ENCODE assay signal across 8 mouse cellular contexts in genomic region chr1:171477758-171478545, GRCm38 (mm10). TPM values are rescaled to one million over a fixed set of nuclear protein-coding genes. Genes with fewer than 3 reads are reported as not detected.
A peak's percentile ranks its signal among the peaks of the same experiment; 100 is the strongest.
DNase-seq lines count a peak whose midpoint lies in the region; ATAC-seq lines count a peak whose summit lies in the region.

No protein-coding gene starts in this region.

- peak overlapping the region; percentile 54 for H3K4me2 ChIP-seq in heart, embryonic 11.5 days
- H3K4me2 ChIP-seq in hindbrain, embryonic 15.5 days = peak overlapping the region; percentile 46
- H3K4me2 ChIP-seq in liver, embryonic 13.5 days = peak overlapping the region; percentile 48

- H3K4me3 ChIP-seq in heart, embryonic 11.5 days (ENCODE audit: low read depth, low read length) = peak overlapping the region; percentile 29
- peak overlapping the region; percentile 47 for H3K4me3 ChIP-seq in brown adipose tissue, adult 24 weeks (ENCODE audit: insufficient read depth, low read depth, low read length)
- H3K4me3 ChIP-seq in hindbrain, embryonic 15.5 days = peak overlapping the region; percentile 27
- peak overlapping the region; percentile 39 for H3K4me3 ChIP-seq in liver, embryonic 13.5 days (replicated peaks)

- peaks cover under 1% of the 10 kb centered on the region; the same call in 1 of the 2 replicates for H3K9me3 ChIP-seq in heart, embryonic 11.5 days (replicated peaks; ENCODE audit: control insufficient read depth, low read length)
- H3K9me3 ChIP-seq in hindbrain, embryonic 15.5 days = peaks cover 3% of the 10 kb centered on the region; the same call in 1 of the 2 replicates
- peaks cover 4% of the 10 kb centered on the region for H3K9me3 ChIP-seq in liver, embryonic 13.5 days (replicated peaks)

- no peaks in the 10 kb centered on the region for H3K4me1 ChIP-seq in heart, embryonic 11.5 days (ENCODE audit: control insufficient read depth, insufficient read depth, low read length)
- H3K4me1 ChIP-seq in brown adipose tissue, adult 24 weeks (ENCODE audit: control insufficient read depth, insufficient read depth, insufficient read length, low read length) = no peaks in the 10 kb centered on the region
- H3K4me1 ChIP-seq in hindbrain, embryonic 15.5 days (replicated peaks) = no peaks in the 10 kb centered on the region
- H3K4me1 ChIP-seq in liver, embryonic 13.5 days (replicated peaks) = peaks cover 11% of the 10 kb centered on the region

- no peak overlapping the region for H3K27ac ChIP-seq in heart, embryonic 11.5 days (ENCODE audit: low read depth, low read length)
- no peak overlapping the region for H3K27ac ChIP-seq in brown adipose tissue, adult 24 weeks (replicated peaks; ENCODE audit: low read depth, low read length)
- H3K27ac ChIP-seq in hindbrain, embryonic 15.5 days (replicated peaks) = peak overlapping the region; percentile 38; the same call in 1 of the 2 replicates
- no peak overlapping the region for H3K27ac ChIP-seq in liver, embryonic 13.5 days

- peak overlapping the region; percentile 34 for H3K9ac ChIP-seq in heart, embryonic 11.5 days (ENCODE audit: low read depth, low read length)
- H3K9ac ChIP-seq in hindbrain, embryonic 15.5 days = no peak overlapping the region
- H3K9ac ChIP-seq in liver, embryonic 13.5 days = peak overlapping the region; percentile 49

- ATAC-seq in heart, embryonic 11.5 days (replicated peaks; ENCODE audit: insufficient number of reproducible peaks, low FRiP score, low TSS enrichment) = 0 out of 2 replicates have a peak, but pooled peaks have one; percentile 39
- peak; percentile 59; the same call in 1 of the 2 replicates for ATAC-seq in hindbrain, embryonic 15.5 days (ENCODE audit: low FRiP score, low read depth)
- peak; percentile 65 for ATAC-seq in liver, embryonic 13.5 days (ENCODE audit: low read depth)

- DNase-seq in heart, postnatal 25 days (ENCODE audit: low spot score) = no peak
- peak; percentile 39 for DNase-seq in liver, embryonic 13.5 days
- peak; percentile 57 for DNase-seq in naive thymus-derived CD4-positive, alpha-beta T cell, adult 2 months (ENCODE audit: low read depth)
- DNase-seq in right cerebral cortex, adult 2 months (ENCODE audit: low spot score in 2 of 2) = no peak
- no peak for DNase-seq in spleen, postnatal 36 days (ENCODE audit: low spot score in 2 of 2)

- H3K27me3 ChIP-seq in heart, embryonic 11.5 days (ENCODE audit: control insufficient read depth, insufficient read depth, low read length) = no peaks in the 10 kb centered on the region
- H3K27me3 ChIP-seq in hindbrain, embryonic 15.5 days = no peaks in the 10 kb centered on the region
- no peaks in the 10 kb centered on the region for H3K27me3 ChIP-seq in liver, embryonic 13.5 days

- 55% methylated on average over 27 of the region's 27 CpGs for WGBS in heart, embryonic 11.5 days (ENCODE audit: insufficient replicate concordance)
- WGBS in hindbrain, embryonic 15.5 days = 66% methylated on average over 27 of the region's 27 CpGs
- 53% methylated on average over 27 of the region's 27 CpGs for WGBS in liver, embryonic 13.5 days (ENCODE audit: insufficient replicate concordance)

- no peaks in the 10 kb centered on the region for H3K36me3 ChIP-seq in heart, embryonic 11.5 days (ENCODE audit: control insufficient read depth, insufficient read depth, low read length)
- H3K36me3 ChIP-seq in hindbrain, embryonic 15.5 days = no peaks in the 10 kb centered on the region
- peaks cover 2% of the 10 kb centered on the region; the same call in 1 of the 2 replicates for H3K36me3 ChIP-seq in liver, embryonic 13.5 days

- intact Hi-C loops in heart, postnatal 25 days (cut with DNase I) = loop anchor here (1.0 to 10.0 kb wide), 3 partner anchors 65 to 363 kb away; partner anchors contain the start of gene Cfap126

RNA-seq across cellular contexts. Expression of gene Alyref2, which starts 25.3 kb away (rescaled TPM):
- polyA plus RNA-seq in heart, embryonic 11.5 days (2014; fragmentation: Nextera tagmentation; extraction: Ambion mirVana) = 12.3 and 12.7 TPM in 2 replicates
- 1 to 10 TPM; 2.4 to 3.3 TPM for total RNA-seq in heart, postnatal 25 days (2021)
- 2.7 and 3.0 TPM in 2 replicates for polyA plus RNA-seq in brown adipose tissue, adult 24 weeks (2012; ENCODE audit: insufficient read depth, insufficient read length, missing spikeins)
- polyA plus RNA-seq in hindbrain, embryonic 15.5 days (2015; fragmentation: Nextera tagmentation; extraction: Ambion mirVana) = 27.6 and 30.9 TPM in 2 replicates
- polyA plus RNA-seq in liver, embryonic 13.5 days (2015; fragmentation: Nextera tagmentation; extraction: Ambion mirVana) = 3.5 and 3.7 TPM in 2 replicates

RNA-seq across cellular contexts. Expression of gene F11r, which starts 40.6 kb away (rescaled TPM):
- polyA plus RNA-seq in heart, embryonic 11.5 days (2014; fragmentation: Nextera tagmentation; extraction: Ambion mirVana) = 64.1 and 65.7 TPM in 2 replicates
- total RNA-seq in heart, postnatal 25 days (2021) = 10 to 100 TPM; 37.1 to 38.9 TPM
- polyA plus RNA-seq in brown adipose tissue, adult 24 weeks (2012; ENCODE audit: insufficient read depth, insufficient read length, missing spikeins) = 42.9 and 45.1 TPM in 2 replicates
- polyA plus RNA-seq in hindbrain, embryonic 15.5 days (2015; fragmentation: Nextera tagmentation; extraction: Ambion mirVana) = 14.1 and 14.2 TPM in 2 replicates
- 20.6 and 24.3 TPM in 2 replicates for polyA plus RNA-seq in liver, embryonic 13.5 days (2015; fragmentation: Nextera tagmentation; extraction: Ambion mirVana)

RNA-seq across cellular contexts. Expression of gene Itln1, which starts 57.1 kb away (rescaled TPM):
- polyA plus RNA-seq in heart, embryonic 11.5 days (2014; fragmentation: Nextera tagmentation; extraction: Ambion mirVana) = not detected in 2 replicates
- not detected for total RNA-seq in heart, postnatal 25 days (2021)
- polyA plus RNA-seq in brown adipose tissue, adult 24 weeks (2012; ENCODE audit: insufficient read depth, insufficient read length, missing spikeins) = not detected in 2 replicates
- polyA plus RNA-seq in hindbrain, embryonic 15.5 days (2015; fragmentation: Nextera tagmentation; extraction: Ambion mirVana) = not detected in 2 replicates
- polyA plus RNA-seq in liver, embryonic 13.5 days (2015; fragmentation: Nextera tagmentation; extraction: Ambion mirVana) = not detected in 2 replicates

RNA-seq across cellular contexts. Expression of gene Tstd1, which starts 59.3 kb away (rescaled TPM):
- polyA plus RNA-seq in heart, embryonic 11.5 days (2014; fragmentation: Nextera tagmentation; extraction: Ambion mirVana) = 0.45 and 1.7 TPM in 2 replicates
- 1 to 10 TPM; 1.2 to 1.6 TPM for total RNA-seq in heart, postnatal 25 days (2021)
- not detected in 2 replicates for polyA plus RNA-seq in brown adipose tissue, adult 24 weeks (2012; ENCODE audit: insufficient read depth, insufficient read length, missing spikeins)
- 5.4 and 6.6 TPM in 2 replicates for polyA plus RNA-seq in hindbrain, embryonic 15.5 days (2015; fragmentation: Nextera tagmentation; extraction: Ambion mirVana)
- polyA plus RNA-seq in liver, embryonic 13.5 days (2015; fragmentation: Nextera tagmentation; extraction: Ambion mirVana) = 1.3 and 1.6 TPM in 2 replicates

Comparison
In these comparisons a context has a peak if more than half of its experiments do, and no peak if none do; other contexts are left out.
1. DNase-seq: peak in liver, embryonic 13.5 days (single experiment) and naive thymus-derived CD4-positive, alpha-beta T cell, adult 2 months (single experiment); none in heart, postnatal 25 days (single experiment), right cerebral cortex, adult 2 months (0 of 2) and spleen, postnatal 36 days (0 of 2).
2. Peak in every context shown above with its lines, with median percentiles within 50 percentile points of each other: ATAC-seq, H3K4me2 ChIP-seq and H3K4me3 ChIP-seq.